Mouse (Mus musculus) E14TG2a.4 (cell line): ENCODE data around the gene Medag.

ENCODE experiments used
- CTCF ChIP-seq: conservative IDR thresholded peaks from 2 replicates; pipeline ENCODE4 v1.5.1; 2014; ENCODE audit warnings: low read length
- NANOG ChIP-seq: IDR thresholded peaks from 2 replicates; pipeline ENCODE4 v1.6.1; 2014; ENCODE audit warnings: borderline replicate concordance, low read length, mixed read lengths
- POU5F1 ChIP-seq: IDR thresholded peaks from 2 replicates; pipeline ENCODE4 v1.6.1; 2014; ENCODE audit warnings: low read length, borderline replicate concordance

DNA sequence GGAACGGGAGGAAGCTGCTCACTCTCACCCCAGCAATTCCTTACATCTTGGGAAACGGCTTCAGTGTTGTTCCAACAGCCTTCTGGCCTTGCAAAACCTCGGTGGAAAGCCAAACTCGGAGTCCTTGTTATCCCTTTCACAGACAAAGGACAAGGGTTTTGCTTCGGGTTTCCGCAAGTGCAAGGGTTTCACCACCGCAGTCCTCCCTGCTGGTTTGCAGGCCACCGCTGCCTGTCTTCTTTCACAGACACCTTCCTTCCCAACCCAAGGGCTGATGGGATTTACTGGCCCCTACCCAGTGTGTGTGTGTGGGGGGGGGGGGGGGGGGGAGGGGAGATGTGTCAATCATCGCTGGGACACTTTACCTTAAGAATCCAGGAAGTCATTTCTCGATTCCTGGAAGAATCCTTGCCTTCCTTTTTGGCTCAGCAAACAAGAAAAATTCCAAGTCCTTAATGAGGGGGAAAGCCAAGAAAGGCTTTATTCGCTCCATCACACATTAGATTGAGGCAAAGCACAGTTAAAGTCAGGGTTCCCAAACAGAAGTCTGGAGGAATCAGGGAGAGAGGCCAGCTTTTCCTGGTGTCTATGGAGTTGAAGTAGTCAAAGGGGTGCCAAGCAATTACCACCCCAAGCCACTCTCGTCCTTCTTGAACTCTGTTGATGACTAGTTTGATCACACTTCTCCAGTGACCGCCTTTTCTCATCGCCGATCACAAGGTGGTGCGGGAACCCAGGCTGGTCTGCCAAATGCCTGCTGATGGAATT, 63.3 kb downstream of the Medag start:
- TF ChIP-seq CTCF (no peak), NANOG (no peak), POU5F1 (no peak)
